Mouse (Mus musculus) embryonic fibroblast, embryonic 13.5 days (primary cell): Measurements from ENCODE around the gene 6720489N17Rik.
"Not testable (repeated sequence)": the region's sequence is repeated elsewhere in the genome, so short reads cannot be mapped to it uniquely, and the experiment has no call there.

Experiments
- CTCF ChIP-seq: IDR thresholded peaks from 2 replicates; pipeline ENCODE4 v1.5.1; 2011; ENCODE audit warnings: mild to moderate bottlenecking, control low read depth, low read length, moderate library complexity, borderline replicate concordance; ENCODE audit not compliant: insufficient read depth
- POLR2A ChIP-seq: IDR thresholded peaks from 2 replicates; pipeline ENCODE4 v1.6.1; 2011; ENCODE audit warnings: low read depth, mild to moderate bottlenecking, control low read depth, low read length, moderate library complexity

- TF ChIP-seq CTCF, POLR2A: not testable (repeated sequence)
Measured at GRCm38 (mm10) chr13:62571099-62571498, 52.9 kb downstream of the 6720489N17Rik start, which contains the start of gene Zfp934.
